13 mouse cellular contexts compared by ENCODE assay signal in genomic region chr8:79161172-79161778, GRCm38 (mm10).
DNase-seq lines count a peak whose midpoint lies in the region; ATAC-seq lines count a peak whose summit lies in the region.
"Had no signal": no experiment of that assay in that cellular context is flagged by ENCODE, and none has a peak within 500 bp of the region (broad histone marks: within the 10 kb centered on the region; RNA-seq: fewer than 3 reads in every experiment).

No protein-coding gene starts in this region.

- 76% methylated on average over 4 of the region's 4 CpGs for WGBS in heart, embryonic 11.5 days (ENCODE audit: insufficient replicate concordance)

- H3K9me3 ChIP-seq in heart, embryonic 11.5 days (replicated peaks; ENCODE audit: control insufficient read depth, low read length): no peaks in the 10 kb centered on the region
- H3K9me3 ChIP-seq: heart, embryonic 12.5 days; intestine, embryonic 15.5 days had no signal

- intact Hi-C loops in heart, postnatal 14 days (cut with DNase I): no loop called here

- H3K4me1 ChIP-seq in heart, embryonic 11.5 days (ENCODE audit: control insufficient read depth, insufficient read depth, low read length): peaks cover 20% of the 10 kb centered on the region

- ATAC-seq in heart, embryonic 11.5 days (replicated peaks; ENCODE audit: insufficient number of reproducible peaks, low FRiP score, low TSS enrichment): no peak
- peak; percentile 82 for ATAC-seq in megakaryocyte progenitor cell, adult 5-6 weeks (replicated peaks; ENCODE audit: poor library complexity)
- ATAC-seq: intestine, embryonic 15.5 days; Patski had no signal

- H3K36me3 ChIP-seq in heart, embryonic 11.5 days (ENCODE audit: control insufficient read depth, insufficient read depth, low read length): peaks cover 2% of the 10 kb centered on the region; the same call in 1 of the 2 replicates

- no peaks in the 10 kb centered on the region for H3K27me3 ChIP-seq in heart, embryonic 11.5 days (ENCODE audit: control insufficient read depth, insufficient read depth, low read length)
- H3K27me3 ChIP-seq: heart, embryonic 12.5 days; intestine, embryonic 15.5 days; Patski had no signal

- H3K4me2 ChIP-seq in heart, embryonic 11.5 days: no peak overlapping the region
- H3K4me2 ChIP-seq: heart, embryonic 12.5 days; intestine, embryonic 15.5 days had no signal

- no peak overlapping the region for H3K9ac ChIP-seq in heart, embryonic 11.5 days (ENCODE audit: low read depth, low read length)
- H3K9ac ChIP-seq: heart, embryonic 12.5 days; intestine, embryonic 15.5 days had no signal

- H3K4me3 ChIP-seq in heart, embryonic 11.5 days (ENCODE audit: low read depth, low read length): no peak overlapping the region
- H3K4me3 ChIP-seq: gastrocnemius, adult 2 months; heart, embryonic 12.5 days; intestine, embryonic 15.5 days had no signal

- DNase-seq in heart, postnatal 14 days: no peak
- peak; percentile 33 for DNase-seq in 416B (ENCODE audit: low read depth)
- DNase-seq in adrenal gland, postnatal 36 days: peak; percentile 51 to 60
- no peak for DNase-seq in kidney, adult 18-20 months
- DNase-seq in ovary, postnatal 36 days (ENCODE audit: low spot score): no peak
- no peak for DNase-seq in frontal cortex, postnatal 25 days (ENCODE audit: low spot score in 2 of 2)
- DNase-seq: gastrocnemius, adult 2 months; lung, postnatal 10 days had no signal

- H3K27ac ChIP-seq in heart, embryonic 11.5 days (ENCODE audit: low read depth, low read length): 0 out of 2 replicates have a peak overlapping the region, but pooled peaks have one; percentile 12
- H3K27ac ChIP-seq: gastrocnemius, adult 2 months; intestine, embryonic 15.5 days had no signal

Comparison
In these comparisons a context has a peak if more than half of its experiments do, and no peak if none do; other contexts are left out.
1. DNase-seq: peak in 416B (single experiment) and adrenal gland, postnatal 36 days (2 of 2); none in heart, postnatal 14 days (0 of 2), kidney, adult 18-20 months (single experiment), ovary, postnatal 36 days (single experiment) and frontal cortex, postnatal 25 days (0 of 2).